Mouse (Mus musculus) duodenum, adult 2 months (tissue): ENCODE results near the gene Ddx23. TPM values are rescaled to one million over a fixed set of nuclear protein-coding genes. Genes with fewer than 3 reads are reported as not detected.

Experiments
- polyA plus RNA-seq: library from polyadenylated mRNA; depleted of rRNA; stranded (reverse); fragments of >200 nt; gene quantifications from 2 replicates; pipeline ENCODE4 v1.2.3, GENCODE M21; 2012; ENCODE audit warnings: low replicate concordance; rRNA removed

Ddx23 gene
- polyA plus RNA-seq = 18.0 and 23.8 TPM in 2 replicates

GRCm38 (mm10) chr15:98662567-98663545, at the start of gene Ddx23:
Gene Ddx23, minus strand, starts transcription at chr15:98662894.

DNA sequence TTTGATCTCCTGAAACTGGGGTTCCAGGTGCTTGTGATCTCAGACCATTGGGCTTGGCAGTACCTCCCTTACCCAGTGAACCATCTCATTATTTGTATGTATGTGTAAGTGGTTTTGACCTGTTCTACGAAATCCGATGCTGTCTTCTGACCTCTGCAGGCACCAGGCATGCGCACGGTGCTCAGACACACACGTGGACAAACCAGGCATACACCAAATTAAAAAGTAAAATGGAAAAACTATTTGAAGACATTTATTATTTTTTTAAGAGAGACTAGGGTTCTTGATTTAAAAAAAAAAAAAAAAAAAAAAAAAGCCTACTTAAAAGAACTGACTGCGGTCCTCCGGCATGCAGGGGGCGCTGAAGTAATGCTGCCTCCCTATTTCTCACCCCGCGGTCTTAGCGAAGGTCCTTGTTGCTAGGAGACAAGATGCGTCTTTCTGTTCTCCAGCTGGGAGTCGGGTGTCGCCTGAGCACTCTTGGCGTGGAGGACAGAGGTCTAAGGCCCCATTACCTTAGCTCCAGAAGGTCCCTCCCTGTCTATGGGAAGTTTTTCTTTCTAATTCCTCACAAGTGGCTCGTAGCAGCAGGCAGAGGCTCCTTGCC, 45.2 kb upstream of the Ddx23 start, which contains the start of gene Ccdc65:
Gene Ccdc65 (plus strand): TSS at position 442 of the 607 bp plus-strand sequence.

DNA sequence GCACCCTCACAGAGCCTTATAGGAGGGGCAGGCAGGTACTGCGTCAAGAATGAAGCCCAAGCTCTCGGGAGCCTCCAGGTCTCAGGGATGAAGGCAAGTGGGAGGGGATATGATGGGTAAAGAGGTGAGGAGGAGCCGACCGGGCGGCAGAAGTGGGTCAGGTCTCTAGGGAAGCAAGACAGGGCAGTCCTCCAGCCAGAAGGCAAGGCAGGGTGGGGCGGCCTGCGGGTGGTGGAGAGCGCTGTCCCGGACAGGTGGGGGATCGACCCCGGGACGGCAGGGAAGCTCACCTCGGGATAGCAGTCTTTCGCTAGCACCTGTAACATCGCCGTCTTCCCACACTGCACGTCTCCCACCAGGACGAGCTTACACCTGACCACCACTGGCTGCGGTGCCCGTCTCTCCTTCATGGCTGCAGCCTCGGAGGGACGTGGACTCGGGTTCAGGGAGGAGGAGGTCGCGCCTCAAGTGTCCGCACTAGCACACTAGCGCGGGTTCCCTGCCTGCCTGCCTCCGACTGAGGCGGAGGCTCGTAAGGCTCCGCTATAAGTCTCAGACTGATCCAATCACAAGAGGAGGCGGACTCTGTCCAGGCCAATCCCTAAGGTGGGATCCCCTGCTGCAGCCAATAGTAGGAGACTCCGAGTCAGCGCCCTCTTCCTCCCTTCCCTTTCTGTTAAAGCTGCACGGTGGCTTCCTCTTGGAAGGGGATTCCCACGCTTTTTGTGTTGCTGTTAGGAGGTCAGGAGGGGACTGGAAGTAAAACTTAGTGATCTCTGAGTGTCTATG, 14.4 kb upstream of the Ddx23 start, which contains the start of gene Rnd1:
Gene Rnd1 (minus strand): TSS at position 522 of the 789 bp plus-strand sequence.

GRCm38 (mm10) chr15:98630540-98630939, 32.2 kb downstream of the Ddx23 start, which contains the start of gene Cacnb3:
Gene Cacnb3, plus strand, starts transcription at chr15:98630840.

GRCm38 (mm10) chr15:98609331-98610130, 53.2 kb downstream of the Ddx23 start, which contains the start of gene Adcy6:
Gene Adcy6, minus strand, starts transcription at chr15:98610076.

Other genes with a start within 250 kb of the Ddx23 start
- not detected in 2 replicates for gene Olfr282, start 231.7 kb downstream of the Ddx23 start, polyA plus RNA-seq
- gene Olfr281, start 210.3 kb downstream of the Ddx23 start, polyA plus RNA-seq = not detected in 2 replicates
- not detected in 2 replicates for gene OR5BS1P, start 193.0 kb downstream of the Ddx23 start, polyA plus RNA-seq
- not detected in 2 replicates for gene Lalba, start 180.2 kb downstream of the Ddx23 start, polyA plus RNA-seq
- not detected in 2 replicates for gene Olfr279, start 170.5 kb downstream of the Ddx23 start, polyA plus RNA-seq
- gene Kansl2, start 128.6 kb downstream of the Ddx23 start, polyA plus RNA-seq = 14.6 and 20.2 TPM in 2 replicates
- 1.7 and 2.3 TPM in 2 replicates for gene Ccnt1, start 92.0 kb downstream of the Ddx23 start, polyA plus RNA-seq
- gene 4930415O20Rik, start 91.9 kb downstream of the Ddx23 start, polyA plus RNA-seq = 0.96 TPM in 1 of 2 replicates, not detected in the other
- 46.5 and 77.2 TPM in 2 replicates for gene Adcy6, start 52.8 kb downstream of the Ddx23 start, polyA plus RNA-seq
- gene Cacnb3, start 32.1 kb downstream of the Ddx23 start, polyA plus RNA-seq = 22.9 and 29.1 TPM in 2 replicates
- 0.88 and 1.3 TPM in 2 replicates for gene Rnd1, start 14.6 kb upstream of the Ddx23 start, polyA plus RNA-seq
- 0.07 and 0.12 TPM in 2 replicates for gene Ccdc65, start 45.3 kb upstream of the Ddx23 start, polyA plus RNA-seq
- gene Fkbp11, start 65.3 kb upstream of the Ddx23 start, polyA plus RNA-seq = 18.0 and 30.8 TPM in 2 replicates
- 38.7 and 67.0 TPM in 2 replicates for gene Arf3, start 100.3 kb upstream of the Ddx23 start, polyA plus RNA-seq
- gene Wnt10b, start 115.3 kb upstream of the Ddx23 start, polyA plus RNA-seq = 0.17 and 0.19 TPM in 2 replicates
- gene Wnt1, start 127.0 kb upstream of the Ddx23 start, polyA plus RNA-seq = not detected in 2 replicates
- 0.09 TPM in 1 of 2 replicates, not detected in the other for gene Ddn, start 146.6 kb upstream of the Ddx23 start, polyA plus RNA-seq
- 41.8 and 47.9 TPM in 2 replicates for gene Prkag1, start 168.6 kb upstream of the Ddx23 start, polyA plus RNA-seq
- 18.7 and 19.0 TPM in 2 replicates for gene Kmt2d, start 208.3 kb upstream of the Ddx23 start, polyA plus RNA-seq
- 8.3 and 16.5 TPM in 2 replicates for gene Rhebl1, start 231.6 kb upstream of the Ddx23 start, polyA plus RNA-seq
- gene Dhh, start 235.6 kb upstream of the Ddx23 start, polyA plus RNA-seq = 0.38 and 0.48 TPM in 2 replicates